Mouse (Mus musculus) heart, postnatal 0 days (tissue): ENCODE measurements around the gene Trappc12.

ENCODE experiments used
- CTCF ChIP-seq: IDR thresholded peaks from 2 replicates; pipeline ENCODE4 v1.5.1; 2016; ENCODE audit warnings: antibody characterized with exemption, control low read depth, low read depth
- EP300 ChIP-seq: IDR thresholded peaks from 2 replicates; pipeline ENCODE4 v1.6.1; 2016; ENCODE audit warnings: antibody characterized with exemption, low read depth

- TF ChIP-seq CTCF (no peak), EP300 (no peak)
These were observed 87.6 kb downstream of the Trappc12 start for GRCm38 (mm10) chr12:28662628-28663027.
